Mouse (Mus musculus): ENCODE measurements around the gene Sart1.

The Sart1 gene

GRCm38 (mm10) chr19:5388588-5389242, at the start of gene Sart1:
Gene Sart1 (minus strand): TSS chr19:5388703.
- peak; percentile 85 to 90 for DNase-seq (ENCODE audit: low spot score in 2 of 2)

- no peak for DNase-seq (ENCODE audit: low spot score in 2 of 2)
Measured at GRCm38 (mm10) chr19:5433951-5434350, 45.4 kb upstream of the Sart1 start.

GRCm38 (mm10) chr19:5432992-5433852, 44.7 kb upstream of the Sart1 start:
- DNase-seq (ENCODE audit: low spot score in 2 of 2): no peak

GRCm38 (mm10) chr19:5431911-5432464, 43.5 kb upstream of the Sart1 start:
- no peak for DNase-seq (ENCODE audit: low spot score in 2 of 2)

- DNase-seq (ENCODE audit: low spot score in 2 of 2): no peak
Measured at GRCm38 (mm10) chr19:5430408-5430807, 41.9 kb upstream of the Sart1 start.

- DNase-seq (ENCODE audit: low spot score in 2 of 2): no peak
Measured at GRCm38 (mm10) chr19:5429806-5430205, 41.3 kb upstream of the Sart1 start.

GRCm38 (mm10) chr19:5429219-5429618, 40.7 kb upstream of the Sart1 start:
- no peak for DNase-seq (ENCODE audit: low spot score in 2 of 2)

- no peak for DNase-seq (ENCODE audit: low spot score in 2 of 2)
Measured at GRCm38 (mm10) chr19:5428083-5428482, 39.6 kb upstream of the Sart1 start.

- no peak for DNase-seq (ENCODE audit: low spot score in 2 of 2)
Measured at GRCm38 (mm10) chr19:5426640-5427290, 38.3 kb upstream of the Sart1 start.

GRCm38 (mm10) chr19:5425906-5426565, 37.5 kb upstream of the Sart1 start:
- no peak for DNase-seq (ENCODE audit: low spot score in 2 of 2)

GRCm38 (mm10) chr19:5424782-5425741, 36.6 kb upstream of the Sart1 start, which contains the start of the genes Drap1 and AI837181:
Gene Drap1 (minus strand): TSS chr19:5424979.
Gene AI837181 (plus strand): TSS chr19:5425144.
- peak; percentile 80 for DNase-seq (ENCODE audit: low spot score in 2 of 2)

- peak in 1 of 2 experiments; percentile 45 for DNase-seq (ENCODE audit: low spot score in 2 of 2)
Measured at GRCm38 (mm10) chr19:5424092-5424781, 35.7 kb upstream of the Sart1 start.

GRCm38 (mm10) chr19:5423561-5423960, 35.1 kb upstream of the Sart1 start:
- DNase-seq (ENCODE audit: low spot score in 2 of 2): no peak

- DNase-seq (ENCODE audit: low spot score in 2 of 2): no peak
Measured at GRCm38 (mm10) chr19:5422895-5423443, 34.5 kb upstream of the Sart1 start.

GRCm38 (mm10) chr19:5422267-5422666, 33.8 kb upstream of the Sart1 start:
- DNase-seq (ENCODE audit: low spot score in 2 of 2): no peak

GRCm38 (mm10) chr19:5421784-5422183, 33.3 kb upstream of the Sart1 start:
- no peak for DNase-seq (ENCODE audit: low spot score in 2 of 2)

GRCm38 (mm10) chr19:5420579-5420978, 32.1 kb upstream of the Sart1 start:
- DNase-seq (ENCODE audit: low spot score in 2 of 2): no peak

- DNase-seq (ENCODE audit: low spot score in 2 of 2): no peak
Measured at GRCm38 (mm10) chr19:5419630-5420029, 31.1 kb upstream of the Sart1 start.

- DNase-seq (ENCODE audit: low spot score in 2 of 2): no peak
Measured at GRCm38 (mm10) chr19:5418750-5419466, 30.4 kb upstream of the Sart1 start.

Measured in frontal cortex, postnatal 25 days (tissue).